Mouse (Mus musculus) liver, embryonic 15.5 days (tissue): ENCODE measurements around the gene Olfr744. TPM values are rescaled to one million over a fixed set of nuclear protein-coding genes. Genes with fewer than 3 reads are reported as not detected.
"Not testable (repeated sequence)": the region's sequence is repeated elsewhere in the genome, so short reads cannot be mapped to it uniquely, and the experiment has no call there.

Experiments
- ATAC-seq: fragments of 200-750 bp; cut with Nextera tagmentation; 2 replicates; pipeline ENCODE4 v1.8.0; 2017; ENCODE audit warnings: moderate number of reproducible peaks, mild to moderate bottlenecking, moderate library complexity; ENCODE audit not compliant: insufficient read depth
- H3K27ac ChIP-seq: fragments of 300-500 bp; sonication (generic); replicated peaks from 2 replicates; pipeline ENCODE4 v1.5.1; 2015; ENCODE audit warnings: mild to moderate bottlenecking, inconsistent platforms
- H3K27me3 ChIP-seq: fragments of 300-500 bp; sonication (generic); 2 replicates; pipeline ENCODE4 v1.6.1; 2015; ENCODE audit warnings: mild to moderate bottlenecking, inconsistent platforms
- H3K36me3 ChIP-seq: fragments of 300-500 bp; sonication (generic); replicated peaks from 2 replicates; pipeline ENCODE4 v1.6.1; 2015; ENCODE audit warnings: moderate library complexity, mild to moderate bottlenecking, inconsistent platforms
- H3K4me1 ChIP-seq: fragments of 300-500 bp; sonication (generic); replicated peaks from 2 replicates; pipeline ENCODE4 v1.6.1; 2015; ENCODE audit warnings: inconsistent platforms
- H3K4me2 ChIP-seq: fragments of 300-500 bp; sonication (generic); 2 replicates; pipeline ENCODE4 v1.6.1; 2015; ENCODE audit warnings: moderate library complexity, mild to moderate bottlenecking, inconsistent platforms
- H3K4me3 ChIP-seq: fragments of 300-500 bp; sonication (generic); replicated peaks from 2 replicates; pipeline ENCODE4 v1.5.1; 2015; ENCODE audit warnings: mild to moderate bottlenecking, inconsistent platforms
- H3K9ac ChIP-seq: fragments of 300-500 bp; sonication (generic); 2 replicates; pipeline ENCODE4 v1.6.1; 2015; ENCODE audit warnings: moderate library complexity, mild to moderate bottlenecking, inconsistent platforms
- H3K9me3 ChIP-seq: fragments of 300-500 bp; sonication (generic); replicated peaks from 2 replicates; pipeline ENCODE4 v1.6.1; 2016; ENCODE audit warnings: inconsistent platforms
- WGBS: fragments of 180-500 bp; shearing (Covaris S2); methylation state at CpG from one replicate; pipeline ENCODE4 v1.1.7; 2015; ENCODE audit warnings: mixed read lengths; ENCODE audit not compliant: insufficient replicate concordance; 5-methylcytosine and 5-hydroxymethylcytosine counted together
- polyA plus RNA-seq: library from polyadenylated mRNA; unstranded; fragments of >200 nt; fragmentation: Nextera tagmentation; extraction: Ambion mirVana; gene quantifications from 2 replicates; pipeline ENCODE4 v1.2.1, GENCODE M21; 2015

The Olfr744 gene
- polyA plus RNA-seq, result not detected in 2 replicates

GRCm38 (mm10) chr14:50614579-50614978, at the start of gene Olfr744:
Gene Olfr744 (plus strand): TSS chr14:50614879.
- Histone ChIP-seq H3K4me2 (no peak within 1 kb of the TSS), H3K27ac (no peak within 1 kb of the TSS), H3K36me3 (no peaks in the 10 kb centered on the region), H3K9me3 (0 out of 2 replicates have a peak, but pooled peaks cover 3% of the 10 kb centered on the region), H3K4me1 (no peaks in the 10 kb centered on the region), H3K9ac (no peak within 1 kb of the TSS), H3K4me3 (no peak within 1 kb of the TSS), H3K27me3 (no peaks in the 10 kb centered on the region)
- 62% methylated on average over 2 of the region's 2 CpGs for WGBS
- no peak for ATAC-seq

- H3K4me3 ChIP-seq, H3K9me3 ChIP-seq, H3K4me1 ChIP-seq, H3K4me2 ChIP-seq, ATAC-seq, H3K27ac ChIP-seq, H3K36me3 ChIP-seq, H3K27me3 ChIP-seq, H3K9ac ChIP-seq: not testable (repeated sequence)
- 67% methylated on average over 1 of the region's 1 CpGs for WGBS
Observed at GRCm38 (mm10) chr14:50573056-50573455, 41.6 kb upstream of the Olfr744 start.

GRCm38 (mm10) chr14:50639088-50639487, 24.4 kb downstream of the Olfr744 start, which contains the start of gene Olfr745:
Gene Olfr745 (plus strand): TSS chr14:50639388.
- H3K9ac ChIP-seq, result no peak within 1 kb of the TSS
- H3K36me3 ChIP-seq, result no peaks in the 10 kb centered on the region
- H3K4me2 ChIP-seq, result no peak within 1 kb of the TSS
- H3K27ac ChIP-seq, result no peak within 1 kb of the TSS
- H3K4me1 ChIP-seq, result no peaks in the 10 kb centered on the region
- no peaks in the 10 kb centered on the region for H3K27me3 ChIP-seq
- no peak for ATAC-seq
- no peaks in the 10 kb centered on the region for H3K9me3 ChIP-seq
- no peak within 1 kb of the TSS for H3K4me3 ChIP-seq
- 56% methylated on average over 2 of the region's 2 CpGs for WGBS

GRCm38 (mm10) chr14:50646783-50647182, 32.1 kb downstream of the Olfr744 start, which contains the start of gene Olfr746:
Gene Olfr746 (plus strand): TSS chr14:50647083.
- ATAC-seq, result no peak
- H3K36me3 ChIP-seq, result no peaks in the 10 kb centered on the region
- H3K27me3 ChIP-seq, result no peaks in the 10 kb centered on the region
- H3K9me3 ChIP-seq, result no peaks in the 10 kb centered on the region
- H3K4me3 ChIP-seq, result no peak within 1 kb of the TSS
- no peaks in the 10 kb centered on the region for H3K4me1 ChIP-seq
- H3K9ac ChIP-seq, result no peak within 1 kb of the TSS
- no peak within 1 kb of the TSS for H3K27ac ChIP-seq
- H3K4me2 ChIP-seq, result no peak within 1 kb of the TSS

Other genes with a start within 250 kb of the Olfr744 start
- gene Olfr736, start 233.7 kb upstream of the Olfr744 start, polyA plus RNA-seq, result not detected in 2 replicates
- gene Olfr738, start 207.3 kb upstream of the Olfr744 start, polyA plus RNA-seq, result not detected in 2 replicates
- gene Olfr739, start 196.3 kb upstream of the Olfr744 start, polyA plus RNA-seq, result not detected in 2 replicates
- not detected in 2 replicates for gene Olfr740, start 169.3 kb upstream of the Olfr744 start, polyA plus RNA-seq
- gene Olfr741, start 142.1 kb upstream of the Olfr744 start, polyA plus RNA-seq, result not detected in 2 replicates
- gene Olfr742, start 111.3 kb upstream of the Olfr744 start, polyA plus RNA-seq, result not detected in 2 replicates
- gene Olfr743, start 93.0 kb upstream of the Olfr744 start, polyA plus RNA-seq, result not detected in 2 replicates
- not detected in 2 replicates for gene Olfr745, start 24.5 kb downstream of the Olfr744 start, polyA plus RNA-seq
- gene Olfr746, start 32.2 kb downstream of the Olfr744 start, polyA plus RNA-seq, result not detected in 2 replicates
- gene Olfr747, start 78.3 kb downstream of the Olfr744 start, polyA plus RNA-seq, result not detected in 2 replicates
- gene Olfr748, start 92.5 kb downstream of the Olfr744 start, polyA plus RNA-seq, result not detected in 2 replicates
- gene Olfr749, start 130.2 kb downstream of the Olfr744 start, polyA plus RNA-seq, result not detected in 2 replicates
- gene Ttc5, start 170.6 kb downstream of the Olfr744 start, polyA plus RNA-seq, result 16.3 and 17.6 TPM in 2 replicates
- not detected in 2 replicates for gene Ccnb1ip1, start 192.9 kb downstream of the Olfr744 start, polyA plus RNA-seq
- 25.7 and 28.0 TPM in 2 replicates for gene Parp2, start 193.0 kb downstream of the Olfr744 start, polyA plus RNA-seq